Mouse (Mus musculus) heart, embryonic 11.5 days (tissue): Measurements from ENCODE around the gene Gpr89. TPM values are rescaled to one million over a fixed set of nuclear protein-coding genes. Genes with fewer than 3 reads are reported as not detected.

ENCODE experiments used
- ATAC-seq: fragments of 200-750 bp; cut with Nextera tagmentation; replicated peaks from 2 replicates; pipeline ENCODE4 v1.8.0; 2017; ENCODE audit warnings: moderate library complexity; ENCODE audit not compliant: insufficient number of reproducible peaks, low FRiP score, low TSS enrichment
- H3K27ac ChIP-seq: fragments of 300-500 bp; sonication (generic); 2 replicates; pipeline ENCODE4 v1.5.1; 2014; ENCODE audit warnings: mild to moderate bottlenecking, low read depth, low read length
- H3K27me3 ChIP-seq: fragments of 300-500 bp; sonication (generic); 2 replicates; pipeline ENCODE4 v1.6.1; 2014; ENCODE audit warnings: mild to moderate bottlenecking, low read length, mixed read lengths; ENCODE audit not compliant: control insufficient read depth, insufficient read depth
- H3K36me3 ChIP-seq: fragments of 300-500 bp; sonication (generic); 2 replicates; pipeline ENCODE4 v1.6.1; 2014; ENCODE audit warnings: mild to moderate bottlenecking, low read length, moderate library complexity, mixed read lengths; ENCODE audit not compliant: control insufficient read depth, insufficient read depth
- H3K4me1 ChIP-seq: fragments of 300-500 bp; sonication (generic); 2 replicates; pipeline ENCODE4 v1.6.1; 2014; ENCODE audit warnings: low read length; ENCODE audit not compliant: control insufficient read depth, insufficient read depth
- H3K4me2 ChIP-seq: fragments of 300-500 bp; sonication (generic); 2 replicates; pipeline ENCODE4 v1.6.1; 2014; ENCODE audit warnings: mild to moderate bottlenecking, moderate library complexity
- H3K4me3 ChIP-seq: fragments of 300-500 bp; sonication (generic); 2 replicates; pipeline ENCODE4 v1.5.1; 2014; ENCODE audit warnings: low read depth, low read length
- H3K9ac ChIP-seq: fragments of 300-500 bp; sonication (generic); 2 replicates; pipeline ENCODE4 v1.6.1; 2014; ENCODE audit warnings: mild to moderate bottlenecking, low read depth, low read length, moderate library complexity
- H3K9me3 ChIP-seq: fragments of 300-500 bp; sonication (generic); replicated peaks from 2 replicates; pipeline ENCODE4 v1.6.1; 2016; ENCODE audit warnings: low read length; ENCODE audit not compliant: control insufficient read depth
- WGBS: fragments of 180-500 bp; shearing (Covaris S2); extraction: QIAGEN DNeasy Blood & Tissue Kit; methylation state at CpG from one replicate; pipeline ENCODE4 v1.1.7; 2014; ENCODE audit not compliant: insufficient replicate concordance; 5-methylcytosine and 5-hydroxymethylcytosine counted together
- polyA plus RNA-seq: library from polyadenylated mRNA; unstranded; fragments of >200 nt; fragmentation: Nextera tagmentation; extraction: Ambion mirVana; gene quantifications from 2 replicates; pipeline ENCODE4 v1.2.1, GENCODE M21; 2014

Gene Gpr89
- polyA plus RNA-seq, 1 experiment from 2014 or later, result 33.1 TPM

GRCm38 (mm10) chr3:96880385-96880784 lies 24.8 kb downstream of the Gpr89 start:
- Histone ChIP-seq H3K9ac (no peak overlapping the region), H3K27ac (no peak overlapping the region), H3K36me3 (no peaks in the 10 kb centered on the region; the same call in 1 of the 2 replicates), H3K4me2 (no peak overlapping the region), H3K27me3 (no peaks in the 10 kb centered on the region), H3K4me3 (no peak overlapping the region), H3K9me3 (no peaks in the 10 kb centered on the region), H3K4me1 (no peaks in the 10 kb centered on the region)
- no peak for ATAC-seq
- WGBS, result 82% methylated on average over 4 of the region's 4 CpGs

- H3K4me1 ChIP-seq, result no peaks in the 10 kb centered on the region
- ATAC-seq, result no peak
- H3K27me3 ChIP-seq, result no peaks in the 10 kb centered on the region
- H3K27ac ChIP-seq, result no peak overlapping the region
- H3K9me3 ChIP-seq, result no peaks in the 10 kb centered on the region
- 83% methylated on average over 9 of the region's 9 CpGs for WGBS
- H3K9ac ChIP-seq, result no peak overlapping the region
- H3K36me3 ChIP-seq, result no peaks in the 10 kb centered on the region; the same call in 1 of the 2 replicates
- H3K4me2 ChIP-seq, result no peak overlapping the region
- no peak overlapping the region for H3K4me3 ChIP-seq
Measured at GRCm38 (mm10) chr3:96879536-96879935, 25.6 kb downstream of the Gpr89 start.

DNA sequence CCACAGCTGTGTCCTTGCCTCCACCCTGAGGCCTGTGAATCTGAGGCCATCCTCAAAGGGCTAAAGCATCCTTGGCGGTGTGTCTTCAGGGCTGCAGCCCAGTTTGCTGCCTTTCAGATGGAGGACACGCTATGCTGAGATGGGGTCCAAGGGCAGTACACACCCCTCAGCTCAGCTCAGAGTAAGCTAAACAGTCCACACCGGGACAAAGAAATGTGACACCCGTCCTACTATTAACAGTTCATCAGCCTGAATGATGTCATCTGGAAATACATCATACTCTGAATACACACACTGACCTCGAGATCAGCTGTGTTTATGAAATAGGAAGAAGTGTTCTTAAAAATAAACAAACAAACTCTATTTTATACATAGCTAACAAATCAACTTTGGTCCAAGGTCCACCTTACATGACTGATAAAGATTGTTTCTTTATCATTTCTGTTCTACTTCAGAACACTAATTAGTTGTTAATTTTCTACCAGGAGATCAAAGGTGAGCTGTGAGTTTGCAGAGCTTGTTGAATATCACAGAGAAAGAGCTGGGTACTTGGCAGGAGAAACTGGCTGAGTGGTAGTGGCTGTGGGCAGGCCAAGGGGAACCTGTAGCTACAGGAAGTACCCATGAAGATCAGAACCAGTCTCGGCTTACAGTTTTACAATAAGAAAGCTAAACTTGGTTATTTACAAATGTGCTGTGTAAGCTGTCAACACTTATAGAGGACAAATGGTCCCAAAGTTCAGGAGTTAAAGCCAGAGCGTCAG lies 30.2 kb downstream of the Gpr89 start:
- no peak for ATAC-seq
- H3K4me2 ChIP-seq, result no peak overlapping the region
- no peak overlapping the region for H3K4me3 ChIP-seq
- H3K9me3 ChIP-seq, result no peaks in the 10 kb centered on the region
- H3K27me3 ChIP-seq, result no peaks in the 10 kb centered on the region
- H3K9ac ChIP-seq, result no peak overlapping the region
- no peak overlapping the region for H3K27ac ChIP-seq
- H3K4me1 ChIP-seq, result no peaks in the 10 kb centered on the region
- peaks cover 18% of the 10 kb centered on the region for H3K36me3 ChIP-seq
- 78% methylated on average over 7 of the region's 7 CpGs for WGBS

- Histone ChIP-seq H3K27ac (no peak overlapping the region), H3K36me3 (peaks cover 18% of the 10 kb centered on the region), H3K9ac (no peak overlapping the region), H3K4me3 (no peak overlapping the region), H3K27me3 (no peaks in the 10 kb centered on the region), H3K4me1 (no peaks in the 10 kb centered on the region), H3K4me2 (no peak overlapping the region), H3K9me3 (no peaks in the 10 kb centered on the region)
- ATAC-seq, result no peak
- WGBS, result 92% methylated on average over 8 of the region's 8 CpGs
Measured at GRCm38 (mm10) chr3:96872501-96872900, 32.6 kb downstream of the Gpr89 start.

DNA sequence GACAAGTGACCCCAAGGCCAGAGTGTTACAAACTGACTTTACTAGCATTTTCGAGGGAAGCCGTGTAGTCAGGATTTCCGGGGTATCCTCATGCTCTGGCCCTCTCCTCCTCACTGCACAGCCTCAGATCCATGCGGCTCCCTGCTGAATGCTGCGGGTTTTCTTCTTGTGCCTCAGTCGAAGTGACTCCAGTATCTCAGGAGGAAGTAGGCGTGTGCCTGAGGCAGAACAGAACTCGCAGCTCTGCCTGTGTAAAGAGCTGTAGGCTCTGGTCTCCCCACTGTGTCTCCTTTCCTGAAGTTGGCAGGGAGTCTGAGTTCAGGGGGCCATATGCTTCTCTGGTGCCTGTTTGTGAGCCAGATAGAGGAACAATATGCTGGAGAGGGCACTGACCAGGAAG lies 34.1 kb downstream of the Gpr89 start:
- H3K27ac ChIP-seq, result no peak overlapping the region
- H3K9me3 ChIP-seq, result no peaks in the 10 kb centered on the region
- no peaks in the 10 kb centered on the region for H3K4me1 ChIP-seq
- ATAC-seq, result no peak
- no peak overlapping the region for H3K4me2 ChIP-seq
- H3K9ac ChIP-seq, result no peak overlapping the region
- peaks cover 18% of the 10 kb centered on the region for H3K36me3 ChIP-seq
- WGBS, result 73% methylated on average over 8 of the region's 8 CpGs
- H3K27me3 ChIP-seq, result no peaks in the 10 kb centered on the region
- no peak overlapping the region for H3K4me3 ChIP-seq

GRCm38 (mm10) chr3:96870270-96870669 lies 34.9 kb downstream of the Gpr89 start:
- Histone ChIP-seq H3K4me1 (no peaks in the 10 kb centered on the region), H3K4me3 (no peak overlapping the region), H3K27me3 (no peaks in the 10 kb centered on the region), H3K9me3 (no peaks in the 10 kb centered on the region), H3K27ac (no peak overlapping the region), H3K9ac (no peak overlapping the region), H3K4me2 (no peak overlapping the region), H3K36me3 (peaks cover 18% of the 10 kb centered on the region)
- ATAC-seq, result no peak
- WGBS, result 92% methylated on average over 2 of the region's 2 CpGs

GRCm38 (mm10) chr3:96869091-96869490 lies 36.1 kb downstream of the Gpr89 start:
- 90% methylated on average over 7 of the region's 7 CpGs for WGBS
- Histone ChIP-seq H3K4me2 (no peak overlapping the region), H3K9me3 (no peaks in the 10 kb centered on the region), H3K9ac (no peak overlapping the region), H3K27ac (no peak overlapping the region), H3K27me3 (no peaks in the 10 kb centered on the region), H3K4me3 (no peak overlapping the region), H3K36me3 (peaks cover 18% of the 10 kb centered on the region), H3K4me1 (no peaks in the 10 kb centered on the region)
- no peak for ATAC-seq

DNA sequence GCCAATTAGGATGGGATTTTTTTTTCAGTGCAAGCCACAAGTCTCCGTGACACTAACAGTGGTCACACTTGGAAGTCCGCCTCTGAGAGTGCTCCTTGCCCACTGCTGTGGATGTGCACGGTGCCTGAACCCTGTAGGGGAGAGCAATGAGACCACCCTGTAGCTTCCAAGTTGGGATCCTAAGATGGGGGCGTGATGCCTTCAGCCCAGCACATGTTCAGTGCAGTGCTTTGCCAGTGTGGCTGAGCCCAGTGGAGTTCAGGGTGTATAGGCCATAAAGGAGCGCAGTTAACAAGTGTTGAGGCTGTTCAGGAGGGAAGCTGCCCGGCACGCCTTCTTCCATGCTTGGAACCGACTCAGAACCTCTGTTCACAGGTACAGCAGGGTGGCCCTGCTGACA lies 36.6 kb downstream of the Gpr89 start:
- no peak overlapping the region for H3K27ac ChIP-seq
- WGBS, result 94% methylated on average over 8 of the region's 8 CpGs
- H3K4me1 ChIP-seq, result no peaks in the 10 kb centered on the region
- no peak overlapping the region for H3K4me2 ChIP-seq
- ATAC-seq, result no peak
- no peak overlapping the region for H3K9ac ChIP-seq
- H3K4me3 ChIP-seq, result no peak overlapping the region
- H3K36me3 ChIP-seq, result peaks cover 18% of the 10 kb centered on the region
- no peaks in the 10 kb centered on the region for H3K9me3 ChIP-seq
- H3K27me3 ChIP-seq, result no peaks in the 10 kb centered on the region

GRCm38 (mm10) chr3:96867863-96868262 lies 37.3 kb downstream of the Gpr89 start:
- Histone ChIP-seq H3K27ac (no peak overlapping the region), H3K9me3 (no peaks in the 10 kb centered on the region), H3K36me3 (peaks cover 14% of the 10 kb centered on the region), H3K4me3 (no peak overlapping the region), H3K4me1 (no peaks in the 10 kb centered on the region), H3K27me3 (no peaks in the 10 kb centered on the region), H3K4me2 (no peak overlapping the region), H3K9ac (no peak overlapping the region)
- ATAC-seq, result no peak
- WGBS, result 85% methylated on average over 3 of the region's 3 CpGs
